Mouse (Mus musculus) heart, embryonic 11.5 days (tissue): ENCODE measurements at regions not wholly inside any gene's neighbourhood (a gene's known extent, or its start where the extent isn't known, plus 50 kb on each side); places are given as distances from the start of the nearest gene placed in this dataset.

Source experiments
- ATAC-seq: fragments of 200-750 bp; cut with Nextera tagmentation; replicated peaks from 2 replicates; pipeline ENCODE4 v1.8.0; 2017; ENCODE audit warnings: moderate library complexity; ENCODE audit not compliant: insufficient number of reproducible peaks, low FRiP score, low TSS enrichment
- H3K27ac ChIP-seq: fragments of 300-500 bp; sonication (generic); 2 replicates; pipeline ENCODE4 v1.5.1; 2014; ENCODE audit warnings: mild to moderate bottlenecking, low read depth, low read length
- H3K27me3 ChIP-seq: fragments of 300-500 bp; sonication (generic); 2 replicates; pipeline ENCODE4 v1.6.1; 2014; ENCODE audit warnings: mild to moderate bottlenecking, low read length, mixed read lengths; ENCODE audit not compliant: control insufficient read depth, insufficient read depth
- H3K36me3 ChIP-seq: fragments of 300-500 bp; sonication (generic); 2 replicates; pipeline ENCODE4 v1.6.1; 2014; ENCODE audit warnings: mild to moderate bottlenecking, low read length, moderate library complexity, mixed read lengths; ENCODE audit not compliant: control insufficient read depth, insufficient read depth
- H3K4me1 ChIP-seq: fragments of 300-500 bp; sonication (generic); 2 replicates; pipeline ENCODE4 v1.6.1; 2014; ENCODE audit warnings: low read length; ENCODE audit not compliant: control insufficient read depth, insufficient read depth
- H3K4me2 ChIP-seq: fragments of 300-500 bp; sonication (generic); 2 replicates; pipeline ENCODE4 v1.6.1; 2014; ENCODE audit warnings: mild to moderate bottlenecking, moderate library complexity
- H3K4me3 ChIP-seq: fragments of 300-500 bp; sonication (generic); 2 replicates; pipeline ENCODE4 v1.5.1; 2014; ENCODE audit warnings: low read depth, low read length
- H3K9ac ChIP-seq: fragments of 300-500 bp; sonication (generic); 2 replicates; pipeline ENCODE4 v1.6.1; 2014; ENCODE audit warnings: mild to moderate bottlenecking, low read depth, low read length, moderate library complexity
- H3K9me3 ChIP-seq: fragments of 300-500 bp; sonication (generic); replicated peaks from 2 replicates; pipeline ENCODE4 v1.6.1; 2016; ENCODE audit warnings: low read length; ENCODE audit not compliant: control insufficient read depth
- WGBS: fragments of 180-500 bp; shearing (Covaris S2); extraction: QIAGEN DNeasy Blood & Tissue Kit; methylation state at CpG from one replicate; pipeline ENCODE4 v1.1.7; 2014; ENCODE audit not compliant: insufficient replicate concordance; 5-methylcytosine and 5-hydroxymethylcytosine counted together

GRCm38 (mm10) chr14:17158324-17158723 lies 339.4 kb upstream of the Rarb start:
- no peaks in the 10 kb centered on the region for H3K4me1 ChIP-seq
- no peak overlapping the region for H3K4me3 ChIP-seq
- no peaks in the 10 kb centered on the region for H3K27me3 ChIP-seq
- H3K36me3 ChIP-seq, result no peaks in the 10 kb centered on the region
- H3K27ac ChIP-seq, result no peak overlapping the region
- H3K4me2 ChIP-seq, result no peak overlapping the region
- no peak overlapping the region for H3K9ac ChIP-seq
- no peaks in the 10 kb centered on the region for H3K9me3 ChIP-seq
- 78% methylated on average over 4 of the region's 4 CpGs for WGBS
- ATAC-seq, result no peak

GRCm38 (mm10) chr14:17156402-17156954 lies 337.5 kb upstream of the Rarb start:
- Histone ChIP-seq H3K4me3 (no peak overlapping the region), H3K9me3 (no peaks in the 10 kb centered on the region), H3K4me2 (no peak overlapping the region), H3K27ac (no peak overlapping the region), H3K4me1 (no peaks in the 10 kb centered on the region), H3K27me3 (no peaks in the 10 kb centered on the region), H3K9ac (no peak overlapping the region), H3K36me3 (no peaks in the 10 kb centered on the region)
- ATAC-seq, result no peak
- WGBS, result 66% methylated on average over 2 of the region's 2 CpGs

- Histone ChIP-seq H3K27me3 (no peaks in the 10 kb centered on the region), H3K9me3 (no peaks in the 10 kb centered on the region), H3K4me3 (no peak overlapping the region), H3K36me3 (no peaks in the 10 kb centered on the region), H3K9ac (no peak overlapping the region), H3K4me1 (no peaks in the 10 kb centered on the region), H3K4me2 (no peak overlapping the region), H3K27ac (no peak overlapping the region)
- no peak for ATAC-seq
- 69% methylated on average over 1 of the region's 1 CpGs for WGBS
Measured at GRCm38 (mm10) chr14:17120679-17121078, 301.7 kb upstream of the Rarb start.

GRCm38 (mm10) chr14:17106668-17107067 lies 287.7 kb upstream of the Rarb start:
- no peak for ATAC-seq
- 71% methylated on average over 1 of the region's 1 CpGs for WGBS
- H3K27me3 ChIP-seq, result no peaks in the 10 kb centered on the region

GRCm38 (mm10) chr14:17102486-17102885 lies 283.5 kb upstream of the Rarb start:
- H3K27me3 ChIP-seq, result no peaks in the 10 kb centered on the region
- no peak overlapping the region for H3K4me3 ChIP-seq
- H3K4me1 ChIP-seq, result no peaks in the 10 kb centered on the region
- H3K4me2 ChIP-seq, result no peak overlapping the region
- no peaks in the 10 kb centered on the region for H3K9me3 ChIP-seq
- no peaks in the 10 kb centered on the region for H3K36me3 ChIP-seq
- no peak overlapping the region for H3K27ac ChIP-seq
- no peak for ATAC-seq
- no peak overlapping the region for H3K9ac ChIP-seq

More at GRCm38 (mm10) chr14:17106668-17107067, 287.7 kb upstream of the Rarb start:
- no peak overlapping the region for H3K4me3 ChIP-seq
- no peaks in the 10 kb centered on the region for H3K36me3 ChIP-seq
- no peak overlapping the region for H3K27ac ChIP-seq
- H3K9me3 ChIP-seq, result no peaks in the 10 kb centered on the region
- no peak overlapping the region for H3K4me2 ChIP-seq
- no peak overlapping the region for H3K9ac ChIP-seq
- no peaks in the 10 kb centered on the region for H3K4me1 ChIP-seq

- Histone ChIP-seq H3K4me1 (0 out of 2 replicates have a peak, but pooled peaks cover 3% of the 10 kb centered on the region), H3K36me3 (no peaks in the 10 kb centered on the region), H3K27me3 (no peaks in the 10 kb centered on the region), H3K27ac (no peak overlapping the region), H3K4me3 (no peak overlapping the region), H3K4me2 (no peak overlapping the region), H3K9me3 (no peaks in the 10 kb centered on the region), H3K9ac (no peak overlapping the region)
- 50% methylated on average over 4 of the region's 4 CpGs for WGBS
- no peak for ATAC-seq
Measured at GRCm38 (mm10) chr14:17090573-17090937, 271.6 kb upstream of the Rarb start.

GRCm38 (mm10) chr14:17089640-17090572 lies 270.9 kb upstream of the Rarb start:
- Histone ChIP-seq H3K36me3 (no peaks in the 10 kb centered on the region), H3K4me2 (no peak overlapping the region), H3K9me3 (no peaks in the 10 kb centered on the region), H3K27ac (no peak overlapping the region), H3K4me3 (no peak overlapping the region), H3K9ac (no peak overlapping the region), H3K4me1 (0 out of 2 replicates have a peak, but pooled peaks cover 3% of the 10 kb centered on the region), H3K27me3 (no peaks in the 10 kb centered on the region)
- ATAC-seq, result no peak
- WGBS, result 44% methylated on average over 3 of the region's 3 CpGs

GRCm38 (mm10) chr14:17089089-17089634 lies 270.2 kb upstream of the Rarb start:
- Histone ChIP-seq H3K9me3 (no peaks in the 10 kb centered on the region), H3K27me3 (no peaks in the 10 kb centered on the region), H3K4me2 (no peak overlapping the region), H3K9ac (no peak overlapping the region), H3K27ac (no peak overlapping the region), H3K4me1 (0 out of 2 replicates have a peak, but pooled peaks cover 3% of the 10 kb centered on the region), H3K4me3 (no peak overlapping the region), H3K36me3 (no peaks in the 10 kb centered on the region)
- ATAC-seq, result no peak
